Mouse (Mus musculus) cerebellum, adult 11-12 months (tissue): Measurements from ENCODE around the gene Actg1.

Source experiments
- DNase-seq: peaks from one replicate; pipeline ENCODE4 v3.0.0; 2022

Gene Actg1

GRCm38 (mm10) chr11:120347791-120348683 is at the start of gene Actg1:
TSS of gene Actg1 (minus strand) at chr11:120348542.
- DNase-seq, result peak; percentile 87

GRCm38 (mm10) chr11:120397602-120398001 is 49.3 kb upstream of the Actg1 start:
- DNase-seq, result no peak

DNA sequence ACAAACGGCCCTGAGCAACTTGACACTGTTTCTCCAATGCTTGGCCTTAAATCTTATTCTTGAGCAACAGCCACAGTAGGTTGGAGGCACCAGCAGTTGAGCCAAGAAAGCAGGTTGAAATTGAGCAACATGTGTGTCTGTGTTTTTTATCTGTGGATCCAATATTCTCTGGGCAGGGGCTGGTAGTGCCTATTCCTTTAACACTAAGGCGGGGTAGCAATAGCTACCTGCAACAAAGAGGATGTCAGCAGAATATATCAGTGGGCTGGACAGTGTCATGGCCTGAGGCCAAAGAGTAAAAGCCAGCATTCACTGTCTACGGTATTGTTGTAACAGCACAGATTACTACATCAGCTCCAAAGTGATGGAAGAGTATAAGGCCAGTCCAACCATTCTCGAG is 47.3 kb upstream of the Actg1 start:
- no peak for DNase-seq

- DNase-seq, result no peak
Measured at GRCm38 (mm10) chr11:120388580-120388979, 40.2 kb upstream of the Actg1 start.

- DNase-seq, result no peak
Measured at GRCm38 (mm10) chr11:120387157-120387556, 38.8 kb upstream of the Actg1 start.

- no peak for DNase-seq
Measured at GRCm38 (mm10) chr11:120386632-120387031, 38.3 kb upstream of the Actg1 start.

- DNase-seq, result no peak
Measured at GRCm38 (mm10) chr11:120382509-120382908, 34.2 kb upstream of the Actg1 start.

GRCm38 (mm10) chr11:120381157-120381556 is 32.8 kb upstream of the Actg1 start:
- DNase-seq, result no peak

DNA sequence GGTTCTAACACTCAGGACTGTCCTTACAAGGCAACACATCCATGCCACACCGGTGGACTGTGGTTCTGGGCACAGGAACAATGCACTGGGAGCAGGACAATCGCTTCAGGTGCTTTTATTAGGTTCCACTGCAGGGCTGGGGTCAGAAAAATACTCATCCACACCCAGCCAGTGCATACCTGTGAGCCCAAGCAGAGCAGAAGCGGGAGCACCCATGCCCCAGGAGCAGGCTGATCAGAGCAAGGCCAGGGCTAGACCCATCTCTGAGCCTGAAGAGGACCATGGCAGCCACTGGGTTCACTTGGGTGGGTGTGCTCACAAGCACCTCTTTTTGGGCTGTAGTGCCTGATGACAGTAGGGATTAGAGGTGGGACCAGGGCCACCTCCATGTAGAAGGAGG is 31.9 kb upstream of the Actg1 start:
- no peak for DNase-seq

DNA sequence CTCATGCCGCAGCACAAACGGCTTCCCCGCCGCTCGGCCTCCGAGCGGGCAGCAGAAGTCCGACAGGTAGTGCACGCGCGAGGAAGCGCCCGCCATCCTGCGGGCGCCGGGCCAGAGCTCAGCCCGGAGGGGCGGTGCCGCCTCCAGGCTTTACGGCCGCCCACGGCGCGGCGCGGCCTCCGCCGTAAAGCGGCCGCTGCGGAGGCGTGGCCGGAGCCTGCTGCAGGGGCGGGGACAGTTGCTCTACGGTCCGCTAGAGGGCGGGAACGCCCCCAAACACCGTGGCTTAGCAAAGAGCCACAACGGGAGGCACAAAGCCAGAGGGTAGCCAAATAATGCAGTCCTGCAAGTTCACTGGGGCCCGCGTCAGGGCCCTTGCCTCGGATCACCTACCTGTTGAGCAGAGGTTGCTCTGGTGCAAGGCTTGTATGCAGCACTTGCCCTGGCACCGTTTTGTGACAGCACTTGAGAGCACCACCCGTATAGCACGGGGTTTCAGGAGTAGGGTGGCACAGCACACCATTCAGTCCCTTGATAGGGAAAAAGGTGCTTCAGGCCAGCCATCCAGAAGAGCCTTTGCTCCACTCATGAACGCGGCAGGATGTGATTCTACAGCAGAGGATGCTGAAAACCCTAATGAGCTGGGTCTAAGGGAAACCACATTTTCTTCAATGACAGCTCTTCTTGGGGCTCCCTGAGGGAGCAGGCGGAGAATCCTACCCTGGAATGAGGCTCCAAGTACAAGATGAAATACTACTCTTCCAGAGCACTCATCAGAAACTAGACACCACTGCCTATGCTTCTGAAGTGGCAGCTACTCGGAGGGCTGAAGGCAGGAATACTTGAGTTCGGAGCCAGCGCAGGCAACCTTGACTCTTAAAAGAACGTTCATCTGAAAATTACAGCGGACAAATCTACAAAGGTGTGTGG is 30.5 kb upstream of the Actg1 start, which contains the start of gene Faap100:
Gene Faap100 (minus strand): TSS at position 154 of the 930 bp plus-strand sequence.
- DNase-seq, result peak; percentile 89

GRCm38 (mm10) chr11:120378031-120378610 is 29.8 kb upstream of the Actg1 start:
- DNase-seq, result peak; percentile 69

GRCm38 (mm10) chr11:120377337-120377736 is 29.0 kb upstream of the Actg1 start:
- DNase-seq, result no peak

DNA sequence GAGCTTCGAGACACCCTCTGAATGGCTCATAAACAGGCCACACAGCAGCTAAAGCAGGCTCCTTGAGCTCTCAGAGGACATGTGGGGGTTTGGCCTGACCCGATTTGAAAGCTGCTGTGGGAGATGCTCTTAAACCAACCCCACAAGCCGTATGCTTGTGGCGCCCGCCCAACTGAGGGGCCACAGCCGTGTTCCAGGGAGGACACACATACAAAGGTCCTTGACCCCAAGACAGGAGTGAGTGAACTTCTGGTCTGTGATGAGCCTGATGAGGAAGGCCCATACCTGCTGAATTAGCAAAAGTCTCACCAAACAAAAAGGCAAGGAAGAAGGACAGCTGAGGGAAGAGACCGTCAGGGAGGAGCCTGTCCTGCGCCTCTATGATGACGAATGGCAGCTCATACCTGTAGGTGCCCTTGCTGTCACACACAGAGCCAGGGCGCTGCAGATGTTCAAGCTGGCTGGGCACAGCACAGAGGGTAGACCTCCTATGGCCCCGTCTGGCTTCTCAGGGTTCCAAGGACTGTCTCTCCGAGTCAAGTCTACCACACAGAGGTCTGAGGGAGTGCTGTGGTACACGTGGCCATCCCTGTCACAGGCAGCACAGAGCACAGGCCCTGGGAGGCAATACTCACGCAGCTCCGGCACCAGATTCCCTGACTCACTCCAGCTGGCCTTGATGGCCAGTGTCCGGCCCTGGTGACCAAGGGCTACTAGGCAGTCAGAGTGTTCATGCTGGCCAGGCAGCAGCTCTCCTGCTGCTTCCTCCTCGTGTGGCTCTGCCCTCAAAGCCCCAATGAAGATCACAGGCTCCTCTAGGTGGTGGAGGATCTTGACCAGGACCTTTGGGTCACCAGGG is 28.2 kb upstream of the Actg1 start:
- no peak for DNase-seq

- no peak for DNase-seq
Measured at GRCm38 (mm10) chr11:120375324-120375723, 27.0 kb upstream of the Actg1 start.

- DNase-seq, result no peak
Measured at GRCm38 (mm10) chr11:120373820-120374586, 25.7 kb upstream of the Actg1 start.

- DNase-seq, result no peak
Measured at GRCm38 (mm10) chr11:120373025-120373424, 24.7 kb upstream of the Actg1 start.

DNA sequence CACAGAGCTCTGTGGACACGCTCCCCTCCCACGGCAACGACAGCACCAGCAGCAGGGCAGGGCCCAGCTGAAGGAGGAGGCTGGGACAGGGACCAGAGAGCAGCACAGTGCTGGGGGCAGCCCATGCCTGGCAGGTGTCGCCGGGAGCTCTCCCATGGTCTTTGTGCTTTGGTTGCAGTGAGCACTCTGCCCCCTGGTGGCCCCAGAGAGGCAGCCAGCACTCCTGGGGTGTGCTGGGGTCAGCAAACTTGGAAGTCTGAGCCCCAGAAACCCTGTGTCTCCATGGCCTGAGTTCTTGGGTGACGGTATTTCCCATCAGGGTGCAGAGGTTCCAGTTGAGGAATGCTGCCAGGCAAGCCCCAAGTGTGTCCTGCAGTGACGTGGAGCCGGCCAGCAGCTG is 21.3 kb upstream of the Actg1 start:
- DNase-seq, result no peak

DNA sequence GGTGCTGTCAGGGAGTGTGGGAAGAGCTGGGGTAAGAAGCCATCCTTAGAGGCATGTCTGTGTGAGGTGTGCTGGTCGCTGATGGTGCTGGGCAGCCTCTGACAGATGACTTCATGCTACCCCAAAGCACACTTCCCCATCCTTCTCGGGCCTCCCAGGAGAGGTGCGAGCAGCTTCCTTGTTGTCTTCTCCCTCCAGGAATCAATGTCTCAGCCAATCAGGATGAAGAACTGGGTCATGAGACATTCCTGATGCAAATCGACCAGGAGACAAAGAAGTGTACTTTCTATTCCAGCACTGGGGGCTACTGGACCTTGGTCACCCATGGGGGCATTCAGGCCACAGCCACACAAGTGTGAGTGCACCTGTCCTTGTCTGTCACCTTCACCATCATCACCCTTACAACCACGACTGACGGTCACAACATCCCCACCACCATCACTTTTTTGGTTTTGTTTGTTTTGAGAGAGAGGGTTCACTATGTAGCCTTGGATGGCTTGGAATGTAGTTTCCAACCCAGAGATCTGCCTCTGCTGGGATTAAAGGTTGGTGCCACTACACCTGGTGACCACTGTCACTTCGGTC is 18.2 kb upstream of the Actg1 start:
- no peak for DNase-seq

GRCm38 (mm10) chr11:120362891-120363290 is 14.5 kb upstream of the Actg1 start:
- DNase-seq, result no peak

DNA sequence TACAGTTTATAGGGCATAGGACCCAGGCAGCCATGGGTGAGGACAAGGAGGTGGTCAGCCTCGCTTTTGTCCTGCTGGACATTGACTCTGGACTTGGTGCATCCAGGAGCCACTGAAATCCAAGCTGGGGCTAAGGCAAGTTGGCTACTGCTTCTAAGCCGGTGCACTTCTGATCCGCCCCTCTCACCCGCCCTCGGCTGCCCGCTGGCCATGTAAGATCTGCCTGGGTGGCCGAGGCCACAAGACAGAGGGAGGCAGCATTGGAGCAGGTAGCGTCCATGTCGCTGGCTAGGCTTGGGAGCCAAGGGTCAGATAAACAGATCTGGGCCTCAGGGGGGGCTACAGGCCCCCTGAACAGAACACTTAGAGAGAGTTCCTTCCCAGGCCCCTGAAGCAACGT is 13.0 kb upstream of the Actg1 start, which contains the start of gene Fscn2:
Gene Fscn2 (plus strand): TSS at position 240 of the 400 bp plus-strand sequence.
- DNase-seq, result no peak

GRCm38 (mm10) chr11:120360755-120361154 is 12.4 kb upstream of the Actg1 start:
- DNase-seq, result no peak
